Mouse (Mus musculus) ES-E14 (cell line): ENCODE measurements around the gene Pld4.
A peak's percentile ranks its signal among the peaks of the same experiment; 100 is the strongest.

Source experiments
- HCFC1 ChIP-seq: IDR thresholded peaks from 2 replicates; pipeline ENCODE4 v1.6.1; 2012; ENCODE audit warnings: low read length, inconsistent platforms, borderline replicate concordance; ENCODE audit not compliant: insufficient read depth
- MAFK ChIP-seq: IDR thresholded peaks from 2 replicates; pipeline ENCODE4 v1.6.1; 2014; ENCODE audit warnings: mild to moderate bottlenecking, low read depth, low read length, inconsistent platforms; ENCODE audit not compliant: insufficient read depth
- ZC3H11A ChIP-seq: IDR thresholded peaks from 2 replicates; pipeline ENCODE4 v1.6.1; 2012; ENCODE audit warnings: low read depth, mild to moderate bottlenecking, inconsistent platforms, low read length, borderline replicate concordance

DNA sequence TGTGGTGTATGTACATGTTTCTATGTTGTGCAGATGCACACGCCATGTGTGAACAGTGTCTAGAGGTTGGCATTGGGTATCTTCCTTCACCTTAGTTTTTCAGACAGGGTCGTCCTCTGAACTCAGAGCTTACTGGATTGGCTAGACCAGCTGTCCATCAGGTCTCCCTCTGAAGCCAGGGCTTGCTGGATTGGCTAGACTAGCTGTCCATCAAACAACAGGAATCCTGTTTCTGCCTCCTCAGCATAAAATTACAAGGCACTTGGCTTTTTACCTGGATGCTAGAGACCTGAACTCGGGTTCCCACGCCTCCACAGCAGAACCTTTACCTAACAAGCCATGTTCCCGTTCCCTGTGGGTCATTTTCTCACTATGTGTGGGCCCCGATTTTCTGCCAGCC lies 8.6 kb downstream of the Pld4 start:
- TF ChIP-seq HCFC1: no peak
- peak; percentile 97 for TF ChIP-seq MAFK
- TF ChIP-seq ZC3H11A: no peak
